Mouse (Mus musculus) granulocyte monocyte progenitor cell, adult 5-6 weeks (primary cell): Measurements from ENCODE around the gene Olfr357. TPM values are rescaled to one million over a fixed set of nuclear protein-coding genes. Genes with fewer than 3 reads are reported as not detected.

ENCODE experiments used
- ATAC-seq: replicated peaks from 2 replicates; pipeline ENCODE4 v1.8.0; 2016; ENCODE audit warnings: mild to moderate bottlenecking, moderate TSS enrichment, inconsistent platforms; ENCODE audit not compliant: poor library complexity, severe bottlenecking
- total RNA-seq, 2 experiments: library from RNA; stranded (forward) in 1 of 2; stranded (reverse) in 1 of 2; fragments of 200-712, 200-1000 nt in 1 of 2; fragments of >200 nt in 1 of 2; fragmentation: Nextera tagmentation in 1 of 2; gene quantifications; 2 replicates each; pipeline ENCODE4 v1.2.3; 2014 to 2017

The Olfr357 gene
- total RNA-seq (2014; fragmentation: Nextera tagmentation) (not detected in 2 replicates), total RNA-seq (2017) (not detected in 2 replicates)

DNA sequence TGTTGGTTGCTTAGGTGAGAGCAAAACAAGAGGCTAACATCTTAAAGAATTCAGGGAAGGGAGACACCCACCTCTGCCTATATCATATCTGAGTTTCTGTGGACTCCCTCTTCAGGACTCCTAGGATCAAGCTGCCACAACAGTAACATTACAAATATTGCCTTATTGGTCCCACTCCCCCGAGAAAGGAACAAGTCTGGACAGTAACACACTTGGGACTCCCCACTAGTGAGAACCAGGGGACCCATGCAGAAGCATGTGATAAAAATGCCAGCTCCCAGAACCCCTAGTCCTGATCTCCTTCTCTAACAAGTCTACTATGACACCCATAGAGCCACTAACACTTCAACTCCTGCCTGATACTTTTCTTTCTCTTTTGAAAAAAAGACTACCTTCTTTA is at the start of gene Olfr357:
Olfr357 (plus strand) TSS at position 301 of the 400 bp plus-strand sequence.
- ATAC-seq: no peak

DNA sequence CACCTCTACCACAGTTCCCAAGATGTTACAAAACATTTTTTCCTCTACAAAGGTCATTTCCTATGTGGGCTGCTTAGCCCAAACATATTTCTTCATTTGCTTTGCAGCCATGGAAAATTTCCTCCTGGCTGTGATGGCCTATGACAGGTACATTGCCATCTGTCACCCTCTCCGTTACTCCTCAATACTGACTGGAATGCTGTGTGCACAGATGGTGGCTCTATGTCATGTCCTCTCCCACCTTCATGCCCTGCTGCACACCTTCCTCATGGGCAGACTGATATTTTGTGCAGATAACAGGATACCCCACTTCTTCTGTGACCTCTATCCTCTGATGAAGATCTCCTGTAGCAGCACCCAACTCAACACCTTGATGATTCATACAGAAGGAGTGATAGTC is 3.4 kb downstream of the Olfr357 start:
- ATAC-seq: no peak

DNA sequence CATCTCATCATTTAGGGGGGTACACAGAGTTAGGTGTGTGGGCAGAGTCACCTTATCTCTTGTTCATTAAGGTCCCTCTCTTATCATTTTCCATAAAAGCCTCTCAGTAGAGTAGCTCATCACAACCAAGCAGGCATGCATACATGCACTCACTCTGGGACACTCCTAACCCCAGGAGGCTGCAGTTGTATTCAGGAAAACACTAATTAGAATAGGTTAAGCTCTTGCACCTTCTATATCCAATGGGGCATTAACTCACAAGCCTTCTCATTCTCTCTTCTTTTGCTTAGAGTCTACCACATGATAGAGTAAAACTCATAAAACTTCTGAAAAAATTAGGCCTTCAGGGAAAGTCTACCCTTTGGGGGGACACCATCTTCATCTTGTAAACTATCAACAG is 15.6 kb downstream of the Olfr357 start, which contains the start of gene Olfr358:
Olfr358 (minus strand) TSS at position 101 of the 400 bp plus-strand sequence.
- no peak for ATAC-seq

Other genes starting within 250 kb of the Olfr357 start
- gene Olfr348, start 209.6 kb upstream of the Olfr357 start, total RNA-seq (2014; fragmentation: Nextera tagmentation): not detected in 2 replicates
- gene Olfr348, start 209.6 kb upstream of the Olfr357 start, total RNA-seq (2017): not detected in 2 replicates
- not detected in 2 replicates for gene Olfr50, start 203.3 kb upstream of the Olfr357 start, total RNA-seq (2014; fragmentation: Nextera tagmentation)
- not detected in 2 replicates for gene Olfr50, start 203.3 kb upstream of the Olfr357 start, total RNA-seq (2017)
- not detected in 2 replicates for gene Olfr3, start 176.8 kb upstream of the Olfr357 start, total RNA-seq (2014; fragmentation: Nextera tagmentation)
- not detected in 2 replicates for gene Olfr3, start 176.8 kb upstream of the Olfr357 start, total RNA-seq (2017)
- not detected in 2 replicates for gene Olfr350, start 147.5 kb upstream of the Olfr357 start, total RNA-seq (2014; fragmentation: Nextera tagmentation)
- not detected in 2 replicates for gene Olfr350, start 147.5 kb upstream of the Olfr357 start, total RNA-seq (2017)
- not detected in 2 replicates for gene Olfr351, start 131.2 kb upstream of the Olfr357 start, total RNA-seq (2014; fragmentation: Nextera tagmentation)
- not detected in 2 replicates for gene Olfr351, start 131.2 kb upstream of the Olfr357 start, total RNA-seq (2017)
- not detected in 2 replicates for gene Olfr352, start 125.4 kb upstream of the Olfr357 start, total RNA-seq (2014; fragmentation: Nextera tagmentation)
- not detected in 2 replicates for gene Olfr352, start 125.4 kb upstream of the Olfr357 start, total RNA-seq (2017)
- not detected in 2 replicates for gene Olfr353, start 100.9 kb upstream of the Olfr357 start, total RNA-seq (2014; fragmentation: Nextera tagmentation)
- not detected in 2 replicates for gene Olfr353, start 100.9 kb upstream of the Olfr357 start, total RNA-seq (2017)
- not detected in 2 replicates for gene Olfr354, start 88.1 kb upstream of the Olfr357 start, total RNA-seq (2014; fragmentation: Nextera tagmentation)
- gene Olfr354, start 88.1 kb upstream of the Olfr357 start, total RNA-seq (2017): not detected in 2 replicates
- not detected in 2 replicates for gene Olfr355, start 64.9 kb upstream of the Olfr357 start, total RNA-seq (2014; fragmentation: Nextera tagmentation)
- gene Olfr355, start 64.9 kb upstream of the Olfr357 start, total RNA-seq (2017): not detected in 2 replicates
- gene Olfr356, start 56.7 kb upstream of the Olfr357 start, total RNA-seq (2014; fragmentation: Nextera tagmentation): not detected in 2 replicates
- not detected in 2 replicates for gene Olfr356, start 56.7 kb upstream of the Olfr357 start, total RNA-seq (2017)
- not detected in 2 replicates for gene Olfr358, start 15.5 kb downstream of the Olfr357 start, total RNA-seq (2014; fragmentation: Nextera tagmentation)
- gene Olfr358, start 15.5 kb downstream of the Olfr357 start, total RNA-seq (2017): not detected in 2 replicates
- not detected in 2 replicates for gene Olfr360, start 71.9 kb downstream of the Olfr357 start, total RNA-seq (2014; fragmentation: Nextera tagmentation)
- not detected in 2 replicates for gene Olfr360, start 71.9 kb downstream of the Olfr357 start, total RNA-seq (2017)
- gene Olfr361, start 95.5 kb downstream of the Olfr357 start, total RNA-seq (2014; fragmentation: Nextera tagmentation): not detected in 2 replicates
- not detected in 2 replicates for gene Olfr361, start 95.5 kb downstream of the Olfr357 start, total RNA-seq (2017)
- gene Olfr362, start 124.1 kb downstream of the Olfr357 start, total RNA-seq (2014; fragmentation: Nextera tagmentation): not detected in 2 replicates
- not detected in 2 replicates for gene Olfr362, start 124.1 kb downstream of the Olfr357 start, total RNA-seq (2017)
- not detected in 2 replicates for gene Olfr364-ps1, start 145.5 kb downstream of the Olfr357 start, total RNA-seq (2014; fragmentation: Nextera tagmentation)
- gene Olfr364-ps1, start 145.5 kb downstream of the Olfr357 start, total RNA-seq (2017): not detected in 2 replicates
- not detected in 2 replicates for gene Olfr365, start 194.4 kb downstream of the Olfr357 start, total RNA-seq (2014; fragmentation: Nextera tagmentation)
- not detected in 2 replicates for gene Olfr365, start 194.4 kb downstream of the Olfr357 start, total RNA-seq (2017)
- not detected in 2 replicates for gene Olfr366, start 217.7 kb downstream of the Olfr357 start, total RNA-seq (2014; fragmentation: Nextera tagmentation)
- gene Olfr366, start 217.7 kb downstream of the Olfr357 start, total RNA-seq (2017): not detected in 2 replicates